Comparison of ENCODE assay signal across 11 mouse cellular contexts in the genomic region with DNA sequence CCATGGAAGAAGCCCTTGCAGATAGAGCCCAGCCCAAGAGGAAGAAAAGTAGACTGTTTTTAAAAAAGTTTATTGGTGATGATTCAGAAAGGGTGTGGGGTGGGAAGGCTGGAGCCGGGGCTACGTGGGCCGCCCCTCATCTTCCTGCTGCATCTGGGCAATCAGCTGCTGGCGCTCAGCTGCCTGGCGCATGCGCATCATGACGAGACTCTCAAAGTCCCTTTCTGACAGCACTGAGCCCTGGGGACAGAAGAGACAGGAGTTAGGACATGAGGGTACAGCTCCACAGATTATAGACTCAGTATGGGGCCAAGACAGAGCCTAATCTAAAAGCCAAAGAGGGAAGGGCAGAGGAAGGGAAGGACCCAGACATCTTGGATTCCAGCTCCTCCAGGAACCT. TPM values are rescaled to one million over a fixed set of nuclear protein-coding genes. Genes with fewer than 3 reads are reported as not detected.
DNase-seq lines count a peak whose midpoint lies in the region; ATAC-seq and TF ChIP-seq lines count a peak whose summit lies in the region.
"Had no signal": no experiment of that assay in that cellular context is flagged by ENCODE, and none has a peak within 500 bp of the region (broad histone marks: within the 10 kb centered on the region; RNA-seq: fewer than 3 reads in every experiment).

No protein-coding gene starts in this region.

- peak overlapping the region; percentile 52 for H3K4me2 ChIP-seq in heart, embryonic 14.5 days (ENCODE audit: low read length)
- no peak overlapping the region for H3K4me2 ChIP-seq in midbrain, postnatal 0 days (ENCODE audit: low read depth, low read length, poor library complexity, severe bottlenecking)
- H3K4me2 ChIP-seq in limb, embryonic 14.5 days (replicated peaks; ENCODE audit: low read depth, low read length, severe bottlenecking), result no peak overlapping the region

- DNase-seq in heart, adult 11 months, result no peak
- no peak for DNase-seq in midbrain, embryonic 10.5 days (ENCODE audit: low spot score)
- no peak for DNase-seq in midbrain, postnatal 0 days (ENCODE audit: low spot score)
- DNase-seq in limb, embryonic 14.5 days (ENCODE audit: low spot score), result no peak
- no peak for DNase-seq in kidney, adult 8-10 months
- no peak for DNase-seq in natural killer cell, adult 2 months (ENCODE audit: low spot score in 2 of 2)

- no peak for TF ChIP-seq CTCF in midbrain, postnatal 0 days (IDR thresholded peaks at IDR 0.05)
- no peak for TF ChIP-seq CTCF in olfactory bulb, adult 2 months (IDR thresholded peaks at IDR 0.05; ENCODE audit: insufficient read depth, low read depth, low read length)

- no peak overlapping the region for H3K9ac ChIP-seq in heart, embryonic 14.5 days (ENCODE audit: low read length)
- no peak overlapping the region for H3K9ac ChIP-seq in midbrain, postnatal 0 days (replicated peaks; ENCODE audit: low read length, poor library complexity, severe bottlenecking)
- H3K9ac ChIP-seq in limb, embryonic 14.5 days (ENCODE audit: low read depth, low read length, severe bottlenecking), result 0 out of 2 replicates have a peak overlapping the region, but pooled peaks have one; percentile 34

- WGBS in heart, embryonic 14.5 days, result 79% methylated on average over 7 of the region's 7 CpGs
- 88% methylated on average over 7 of the region's 7 CpGs for WGBS in midbrain, embryonic 10.5 days
- WGBS in midbrain, postnatal 0 days, result 75% methylated on average over 7 of the region's 7 CpGs
- WGBS in limb, embryonic 14.5 days, result 80% methylated on average over 7 of the region's 7 CpGs
- 68% methylated on average over 7 of the region's 7 CpGs for WGBS in olfactory bulb, adult 2 months

- no peaks in the 10 kb centered on the region for H3K36me3 ChIP-seq in heart, embryonic 14.5 days (ENCODE audit: control insufficient read depth, insufficient read depth, low read length)
- H3K36me3 ChIP-seq in midbrain, embryonic 10.5 days, result peaks cover 12% of the 10 kb centered on the region; the same call in 1 of the 2 replicates
- peaks cover 9% of the 10 kb centered on the region for H3K36me3 ChIP-seq in midbrain, postnatal 0 days (ENCODE audit: insufficient read depth, low read length)
- H3K36me3 ChIP-seq in limb, embryonic 14.5 days (ENCODE audit: control insufficient read depth, insufficient read depth, low read length), result peaks cover 22% of the 10 kb centered on the region

- peak overlapping the region in 1 of 2 experiments; percentile 31; a peak in 1 of 4 replicates for H3K27ac ChIP-seq in heart, embryonic 14.5 days (replicated peaks in 1 of 2; ENCODE audit: control insufficient read depth in 1 of 2, insufficient read depth in 1 of 2, low read depth in 2 of 2, low read length in 2 of 2)
- H3K27ac ChIP-seq in midbrain, embryonic 10.5 days (replicated peaks), result peak overlapping the region; percentile 55
- no peak overlapping the region for H3K27ac ChIP-seq in midbrain, postnatal 0 days (ENCODE audit: low read depth, low read length)
- no peak overlapping the region for H3K27ac ChIP-seq in limb, embryonic 14.5 days (replicated peaks; ENCODE audit: low read depth, low read length)
- peak overlapping the region; percentile 76 for H3K27ac ChIP-seq in olfactory bulb, adult 2 months (ENCODE audit: insufficient read depth, low read depth, low read length)

- 0 out of 2 replicates have a peak, but pooled peaks have one; percentile 7 for ATAC-seq in heart, embryonic 14.5 days (ENCODE audit: insufficient number of reproducible peaks, insufficient read depth, low FRiP score, low read depth)
- ATAC-seq in midbrain, postnatal 0 days (ENCODE audit: low FRiP score), result no peak
- no peak for ATAC-seq in limb, embryonic 14.5 days (ENCODE audit: low FRiP score, low read depth)

- H3K9me3 ChIP-seq in heart, embryonic 14.5 days (ENCODE audit: control insufficient read depth, low read length), result no peaks in the 10 kb centered on the region
- no peaks in the 10 kb centered on the region for H3K9me3 ChIP-seq in midbrain, embryonic 10.5 days (replicated peaks)
- no peaks in the 10 kb centered on the region for H3K9me3 ChIP-seq in midbrain, postnatal 0 days (ENCODE audit: low read length)
- H3K9me3 ChIP-seq in limb, embryonic 14.5 days (ENCODE audit: control insufficient read depth, low read length), result no peaks in the 10 kb centered on the region

- peaks cover 18 to 24% of the 10 kb centered on the region in 2 experiments for H3K4me1 ChIP-seq in heart, embryonic 14.5 days (ENCODE audit: control insufficient read depth in 2 of 2, insufficient read depth in 2 of 2, low read length in 2 of 2)
- H3K4me1 ChIP-seq in midbrain, embryonic 10.5 days, result peaks cover 40% of the 10 kb centered on the region
- no peaks in the 10 kb centered on the region for H3K4me1 ChIP-seq in midbrain, postnatal 0 days (ENCODE audit: insufficient read depth, low read length)
- peaks cover 10% of the 10 kb centered on the region for H3K4me1 ChIP-seq in limb, embryonic 14.5 days (ENCODE audit: control insufficient read depth, insufficient read depth, low read length)
- H3K4me1 ChIP-seq in olfactory bulb, adult 2 months (ENCODE audit: control insufficient read depth, insufficient read depth, low read length), result peaks cover 59% of the 10 kb centered on the region

- H3K4me3 ChIP-seq in heart, embryonic 14.5 days (ENCODE audit: control insufficient read depth in 1 of 2, insufficient read depth in 1 of 2, low read depth in 1 of 2, low read length in 2 of 2), result no peak overlapping the region
- H3K4me3 ChIP-seq in midbrain, embryonic 10.5 days, result no peak overlapping the region
- H3K4me3 ChIP-seq in midbrain, postnatal 0 days (ENCODE audit: low read depth, low read length), result no peak overlapping the region
- no peak overlapping the region for H3K4me3 ChIP-seq in limb, embryonic 14.5 days (replicated peaks; ENCODE audit: low read length)
- no peak overlapping the region for H3K4me3 ChIP-seq in olfactory bulb, adult 2 months (ENCODE audit: insufficient read depth, low read depth, low read length)

- no peaks in the 10 kb centered on the region; the same call in 1 of the 2 replicates for H3K27me3 ChIP-seq in heart, embryonic 14.5 days (ENCODE audit: control insufficient read depth, insufficient read depth, low read length)
- peaks cover 32% of the 10 kb centered on the region for H3K27me3 ChIP-seq in midbrain, embryonic 10.5 days (ENCODE audit: low read depth, poor library complexity, severe bottlenecking)
- no peaks in the 10 kb centered on the region for H3K27me3 ChIP-seq in midbrain, postnatal 0 days (ENCODE audit: insufficient read depth, low read length)
- 0 out of 2 replicates have a peak, but pooled peaks cover under 1% of the 10 kb centered on the region for H3K27me3 ChIP-seq in limb, embryonic 14.5 days (ENCODE audit: control insufficient read depth, insufficient read depth, low read length)

- no peak for TF ChIP-seq POLR2A in limb, embryonic 14.5 days (IDR thresholded peaks at IDR 0.05; ENCODE audit: borderline replicate concordance, extremely low read depth, insufficient read depth, insufficient read length)
- no peak for TF ChIP-seq POLR2A in olfactory bulb, adult 2 months (IDR thresholded peaks at IDR 0.05; ENCODE audit: insufficient read depth, low read depth, low read length)

RNA-seq across cellular contexts. Expression of a gene that starts 1.9 kb away (rescaled TPM):
- polyA plus RNA-seq in heart, embryonic 14.5 days (2014; fragmentation: Nextera tagmentation; extraction: Ambion mirVana), result 0.24 and 0.27 TPM in 2 replicates
- polyA plus RNA-seq in midbrain, embryonic 10.5 days (2016; fragmentation: Nextera tagmentation; extraction: Ambion mirVana), result 0.72 and 1.1 TPM in 2 replicates
- total RNA-seq in midbrain, postnatal 0 days (2014; rRNA removed), result 0.05 TPM in 1 of 2 replicates, not detected in the other
- polyA plus RNA-seq in midbrain, postnatal 0 days (2015; fragmentation: Nextera tagmentation; extraction: Ambion mirVana), result 0.32 and 0.47 TPM in 2 replicates
- 0.05 and 0.15 TPM in 2 replicates for polyA plus RNA-seq in limb, embryonic 14.5 days (2012; rRNA removed)
- 0.57 and 0.69 TPM in 2 replicates for polyA plus RNA-seq in limb, embryonic 14.5 days (2014; fragmentation: Nextera tagmentation; extraction: Ambion mirVana)
- not detected in 2 replicates for polyA plus RNA-seq in olfactory bulb, adult 2 months (2012; ENCODE audit: insufficient read depth, insufficient read length, low replicate concordance, missing spikeins)
- total RNA-seq: granulocyte monocyte progenitor cell, adult 5-6 weeks; left cerebral cortex, postnatal 10 days had no signal
- polyA plus RNA-seq: cortical plate, adult 2 months had no signal

RNA-seq across cellular contexts. Expression of a gene that starts 4.9 kb away (rescaled TPM):
- polyA plus RNA-seq in heart, embryonic 14.5 days (2014; fragmentation: Nextera tagmentation; extraction: Ambion mirVana), result 7.2 and 9.4 TPM in 2 replicates
- polyA plus RNA-seq in midbrain, embryonic 10.5 days (2016; fragmentation: Nextera tagmentation; extraction: Ambion mirVana), result 2.7 and 3.2 TPM in 2 replicates
- total RNA-seq in midbrain, postnatal 0 days (2014; rRNA removed), result 11.0 and 15.9 TPM in 2 replicates
- 9.9 and 12.0 TPM in 2 replicates for polyA plus RNA-seq in midbrain, postnatal 0 days (2015; fragmentation: Nextera tagmentation; extraction: Ambion mirVana)
- polyA plus RNA-seq in limb, embryonic 14.5 days (2012; rRNA removed), result 5.6 and 6.2 TPM in 2 replicates
- 14.8 and 20.9 TPM in 2 replicates for polyA plus RNA-seq in limb, embryonic 14.5 days (2014; fragmentation: Nextera tagmentation; extraction: Ambion mirVana)
- not detected in 2 replicates for polyA plus RNA-seq in olfactory bulb, adult 2 months (2012; ENCODE audit: insufficient read depth, insufficient read length, low replicate concordance, missing spikeins)
- total RNA-seq: granulocyte monocyte progenitor cell, adult 5-6 weeks had no signal

RNA-seq across cellular contexts. Expression of a gene that starts 15.6 kb away (rescaled TPM):
- 19.4 and 23.7 TPM in 2 replicates for polyA plus RNA-seq in heart, embryonic 14.5 days (2014; fragmentation: Nextera tagmentation; extraction: Ambion mirVana)
- 47.4 and 49.9 TPM in 2 replicates for polyA plus RNA-seq in midbrain, embryonic 10.5 days (2016; fragmentation: Nextera tagmentation; extraction: Ambion mirVana)
- 34.8 and 37.2 TPM in 2 replicates for total RNA-seq in midbrain, postnatal 0 days (2014; rRNA removed)
- polyA plus RNA-seq in midbrain, postnatal 0 days (2015; fragmentation: Nextera tagmentation; extraction: Ambion mirVana), result 38.8 and 43.1 TPM in 2 replicates
- polyA plus RNA-seq in limb, embryonic 14.5 days (2012; rRNA removed), result 25.4 and 27.4 TPM in 2 replicates
- 38.9 and 40.7 TPM in 2 replicates for polyA plus RNA-seq in limb, embryonic 14.5 days (2014; fragmentation: Nextera tagmentation; extraction: Ambion mirVana)
- not detected in 2 replicates for polyA plus RNA-seq in olfactory bulb, adult 2 months (2012; ENCODE audit: insufficient read depth, insufficient read length, low replicate concordance, missing spikeins)

RNA-seq across cellular contexts. Expression of a gene that starts 36.0 kb away (rescaled TPM):
- polyA plus RNA-seq in heart, embryonic 14.5 days (2014; fragmentation: Nextera tagmentation; extraction: Ambion mirVana), result 28.3 and 32.4 TPM in 2 replicates
- polyA plus RNA-seq in midbrain, embryonic 10.5 days (2016; fragmentation: Nextera tagmentation; extraction: Ambion mirVana), result 56.1 and 57.4 TPM in 2 replicates
- total RNA-seq in midbrain, postnatal 0 days (2014; rRNA removed), result 30.5 and 44.0 TPM in 2 replicates
- 52.0 and 57.3 TPM in 2 replicates for polyA plus RNA-seq in midbrain, postnatal 0 days (2015; fragmentation: Nextera tagmentation; extraction: Ambion mirVana)
- 88.0 and 97.9 TPM in 2 replicates for polyA plus RNA-seq in limb, embryonic 14.5 days (2012; rRNA removed)
- 46.3 and 52.1 TPM in 2 replicates for polyA plus RNA-seq in limb, embryonic 14.5 days (2014; fragmentation: Nextera tagmentation; extraction: Ambion mirVana)
- polyA plus RNA-seq in olfactory bulb, adult 2 months (2012; ENCODE audit: insufficient read depth, insufficient read length, low replicate concordance, missing spikeins), result not detected in 2 replicates

RNA-seq across cellular contexts. Expression of a gene that starts 36.1 kb away (rescaled TPM):
- 10.8 and 12.9 TPM in 2 replicates for polyA plus RNA-seq in heart, embryonic 14.5 days (2014; fragmentation: Nextera tagmentation; extraction: Ambion mirVana)
- polyA plus RNA-seq in midbrain, embryonic 10.5 days (2016; fragmentation: Nextera tagmentation; extraction: Ambion mirVana), result 24.5 and 26.2 TPM in 2 replicates
- 22.1 and 24.5 TPM in 2 replicates for total RNA-seq in midbrain, postnatal 0 days (2014; rRNA removed)
- 24.5 and 25.9 TPM in 2 replicates for polyA plus RNA-seq in midbrain, postnatal 0 days (2015; fragmentation: Nextera tagmentation; extraction: Ambion mirVana)
- 18.1 and 33.1 TPM in 2 replicates for polyA plus RNA-seq in limb, embryonic 14.5 days (2012; rRNA removed)
- 18.0 and 20.5 TPM in 2 replicates for polyA plus RNA-seq in limb, embryonic 14.5 days (2014; fragmentation: Nextera tagmentation; extraction: Ambion mirVana)
- not detected in 2 replicates for polyA plus RNA-seq in olfactory bulb, adult 2 months (2012; ENCODE audit: insufficient read depth, insufficient read length, low replicate concordance, missing spikeins)

Comparison
In these comparisons a context has a peak if more than half of its experiments do, and no peak if none do; other contexts are left out.
1. H3K27ac ChIP-seq: peak in midbrain, embryonic 10.5 days (single experiment) and olfactory bulb, adult 2 months (single experiment); none in midbrain, postnatal 0 days (single experiment) and limb, embryonic 14.5 days (single experiment).
2. RNA of a gene that starts 15.6 kb away (polyA plus RNA-seq): 47.4 to 49.9 TPM in midbrain, embryonic 10.5 days, 38.8 to 43.1 TPM in midbrain, postnatal 0 days, 25.4 to 40.7 TPM in limb, embryonic 14.5 days and 19.4 to 23.7 TPM in heart, embryonic 14.5 days; not detected in olfactory bulb, adult 2 months; every median in the first group is over 10 times any median in the second.